Mouse (Mus musculus): ENCODE measurements around the gene Tenm4. TPM values are rescaled to one million over a fixed set of nuclear protein-coding genes. Genes with fewer than 3 reads are reported as not detected.

Tenm4 gene
- polyA plus RNA-seq, 1 experiment = 30.7 TPM

DNA sequence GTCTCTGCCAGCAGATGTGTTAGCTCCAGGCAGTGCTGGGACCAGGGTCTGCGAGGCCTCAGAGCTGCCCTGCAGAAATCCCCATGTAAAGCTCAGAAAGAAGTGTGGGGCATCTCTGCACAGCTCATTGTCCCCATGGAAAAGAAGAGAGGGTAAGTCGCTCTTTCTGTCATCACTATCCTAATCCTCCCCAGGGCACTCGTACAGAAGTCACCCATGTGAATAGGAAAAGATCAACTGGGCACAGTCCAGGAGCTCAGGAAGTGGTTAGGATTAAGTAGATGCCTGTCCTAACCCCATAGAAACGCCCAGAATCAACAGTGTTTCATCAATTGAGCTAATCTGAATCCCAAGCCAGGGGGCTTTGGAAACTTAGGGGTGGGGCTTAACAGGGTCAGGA lies 476.6 kb downstream of the Tenm4 start:
- DNase-seq (ENCODE audit: low read depth) = no peak

GRCm38 (mm10) chr7:96648606-96649005 lies 477.6 kb downstream of the Tenm4 start:
- no peak for DNase-seq (ENCODE audit: low read depth)

GRCm38 (mm10) chr7:96649171-96649570 lies 478.1 kb downstream of the Tenm4 start:
- DNase-seq (ENCODE audit: low read depth) = peak; percentile 69

DNA sequence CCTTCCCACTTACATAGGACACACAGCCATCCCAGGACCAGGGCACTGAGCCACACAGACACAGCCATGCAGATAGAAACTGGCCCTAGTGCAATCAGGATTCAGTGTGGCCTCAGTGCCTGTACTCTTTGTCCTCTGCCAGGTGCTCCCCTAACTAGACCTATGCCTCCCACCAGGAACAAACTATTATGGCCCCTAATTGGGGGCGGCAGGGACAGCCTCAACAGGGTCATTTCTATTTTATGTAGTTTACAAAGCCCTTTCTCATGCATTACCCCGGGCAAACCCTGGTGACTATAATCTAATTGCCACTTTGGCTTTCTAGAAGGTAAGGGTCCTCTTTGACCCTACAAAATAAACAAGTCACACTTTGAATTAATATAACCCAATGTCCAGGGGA lies 479.4 kb downstream of the Tenm4 start:
- no peak for DNase-seq (ENCODE audit: low read depth)

- DNase-seq (ENCODE audit: low read depth) = no peak
Observed at GRCm38 (mm10) chr7:96651055-96651454, 480.0 kb downstream of the Tenm4 start.

DNA sequence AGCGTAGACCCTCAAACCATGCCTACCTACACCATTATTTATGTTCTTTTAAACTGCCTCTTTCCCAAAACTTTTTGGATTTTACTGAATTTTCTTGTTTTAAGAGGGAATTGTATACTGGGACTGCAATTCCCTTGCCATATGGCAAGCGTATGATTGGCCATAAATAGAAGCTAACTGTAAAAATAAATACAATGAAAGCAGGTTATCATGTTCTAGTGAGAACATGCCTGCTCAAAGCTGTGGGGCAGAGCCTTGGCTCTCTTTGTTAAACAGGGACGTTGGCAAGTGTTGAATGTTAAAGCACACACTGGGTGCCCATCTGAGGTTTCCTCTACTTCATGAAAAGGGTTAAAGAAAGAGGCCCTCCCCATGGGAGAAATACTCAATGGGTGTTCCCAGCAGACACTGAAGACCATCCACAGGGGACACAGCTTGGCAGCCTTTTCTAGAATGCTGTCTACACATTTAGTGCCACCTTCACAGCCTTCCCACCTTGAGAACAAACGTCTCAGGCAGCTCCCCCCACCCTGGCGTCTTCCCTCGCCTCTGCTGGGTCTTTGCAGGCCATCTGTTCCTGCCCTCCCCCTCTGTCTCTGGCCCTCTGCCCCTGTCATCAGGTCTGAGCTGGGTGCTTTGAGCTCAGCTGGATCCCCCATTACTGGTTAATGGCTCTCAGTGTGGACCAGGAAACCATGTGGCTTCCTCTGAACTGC lies 480.7 kb downstream of the Tenm4 start:
- no peak for DNase-seq (ENCODE audit: low read depth)

DNA sequence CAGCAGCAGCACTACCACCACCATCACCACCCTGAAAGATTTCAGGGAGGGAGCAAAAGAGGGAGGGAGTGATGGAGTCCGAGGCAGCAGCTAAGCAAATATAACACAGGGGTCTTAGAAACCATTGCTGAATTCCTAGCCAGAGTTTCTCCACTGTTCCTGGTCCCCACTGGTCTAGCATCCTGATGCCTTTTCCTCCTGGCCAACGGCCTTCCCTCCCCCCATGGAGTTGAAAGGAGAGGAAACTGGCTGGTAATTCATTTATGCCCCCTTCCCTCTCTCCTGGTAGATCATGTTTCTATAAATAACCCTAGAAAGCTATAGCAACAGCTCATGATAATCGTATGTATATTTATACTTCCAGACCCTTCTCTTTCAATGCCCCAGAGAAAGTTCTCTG lies 481.8 kb downstream of the Tenm4 start:
- no peak for DNase-seq (ENCODE audit: low read depth)

DNA sequence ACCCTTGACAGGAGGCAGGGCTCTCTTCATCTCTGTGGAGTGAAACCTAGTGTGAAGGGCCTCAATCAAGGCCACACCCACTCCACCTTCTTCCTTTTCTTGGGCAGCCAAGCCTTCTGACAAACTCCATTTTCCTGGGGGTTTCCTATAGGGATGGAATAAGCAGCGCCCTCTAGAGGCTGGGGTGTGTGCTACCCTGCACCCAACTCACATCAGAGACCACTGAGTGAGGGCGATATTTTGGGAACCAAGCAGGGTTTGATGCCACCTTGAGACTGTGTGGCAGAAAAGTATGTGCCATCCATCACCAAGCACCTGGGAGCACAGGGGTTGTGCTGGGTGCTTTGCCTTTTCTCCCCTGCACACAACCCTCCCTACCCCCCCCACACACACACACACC lies 483.2 kb downstream of the Tenm4 start:
- DNase-seq (ENCODE audit: low read depth) = no peak

DNA sequence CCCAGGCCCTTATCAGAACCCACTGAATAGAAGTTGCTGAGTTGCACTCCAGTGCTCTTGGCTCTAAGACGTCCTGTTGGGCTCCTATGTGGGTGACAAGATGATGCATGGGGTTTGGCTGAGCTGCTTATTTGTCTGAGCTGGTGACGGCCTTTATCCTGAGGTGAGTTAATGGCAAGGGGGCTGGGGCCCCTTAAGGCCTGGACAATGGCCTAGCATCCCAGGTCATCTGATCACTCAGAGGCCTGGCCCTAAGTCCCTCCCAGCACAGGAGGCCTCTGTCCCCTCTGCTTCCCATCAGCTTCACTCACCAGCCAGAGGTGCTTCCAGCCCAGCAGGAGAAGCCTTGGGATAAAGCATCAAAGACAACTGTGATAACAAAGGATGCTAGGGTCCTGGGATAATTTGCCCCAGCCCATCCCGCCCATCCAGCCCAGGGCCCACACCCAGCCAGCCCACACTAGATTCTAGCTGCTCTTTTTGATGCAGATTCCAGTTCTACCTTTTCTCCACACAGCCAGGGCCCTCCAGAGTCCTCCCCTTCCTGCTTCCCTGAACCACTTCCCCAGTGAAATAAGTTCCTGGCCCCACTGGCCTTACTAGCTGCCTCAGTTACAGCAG lies 484.2 kb downstream of the Tenm4 start:
- DNase-seq (ENCODE audit: low read depth) = no peak

- no peak for DNase-seq (ENCODE audit: low read depth)
Observed at GRCm38 (mm10) chr7:96657101-96657830, 486.2 kb downstream of the Tenm4 start.

- DNase-seq (ENCODE audit: low read depth) = no peak
Observed at GRCm38 (mm10) chr7:96657857-96658580, 487.0 kb downstream of the Tenm4 start.

GRCm38 (mm10) chr7:96660907-96661306 lies 489.9 kb downstream of the Tenm4 start:
- no peak for DNase-seq (ENCODE audit: low read depth)

GRCm38 (mm10) chr7:96661352-96662169 lies 490.5 kb downstream of the Tenm4 start:
- no peak for DNase-seq (ENCODE audit: low read depth)

GRCm38 (mm10) chr7:96663336-96663735 lies 492.3 kb downstream of the Tenm4 start:
- no peak for DNase-seq (ENCODE audit: low read depth)

GRCm38 (mm10) chr7:96666366-96666896 lies 495.4 kb downstream of the Tenm4 start:
- no peak for DNase-seq (ENCODE audit: low read depth)

- DNase-seq (ENCODE audit: low read depth) = no peak
Observed at GRCm38 (mm10) chr7:96667688-96668087, 496.6 kb downstream of the Tenm4 start.

- DNase-seq (ENCODE audit: low read depth) = no peak
Observed at GRCm38 (mm10) chr7:96670095-96670494, 499.0 kb downstream of the Tenm4 start.

DNA sequence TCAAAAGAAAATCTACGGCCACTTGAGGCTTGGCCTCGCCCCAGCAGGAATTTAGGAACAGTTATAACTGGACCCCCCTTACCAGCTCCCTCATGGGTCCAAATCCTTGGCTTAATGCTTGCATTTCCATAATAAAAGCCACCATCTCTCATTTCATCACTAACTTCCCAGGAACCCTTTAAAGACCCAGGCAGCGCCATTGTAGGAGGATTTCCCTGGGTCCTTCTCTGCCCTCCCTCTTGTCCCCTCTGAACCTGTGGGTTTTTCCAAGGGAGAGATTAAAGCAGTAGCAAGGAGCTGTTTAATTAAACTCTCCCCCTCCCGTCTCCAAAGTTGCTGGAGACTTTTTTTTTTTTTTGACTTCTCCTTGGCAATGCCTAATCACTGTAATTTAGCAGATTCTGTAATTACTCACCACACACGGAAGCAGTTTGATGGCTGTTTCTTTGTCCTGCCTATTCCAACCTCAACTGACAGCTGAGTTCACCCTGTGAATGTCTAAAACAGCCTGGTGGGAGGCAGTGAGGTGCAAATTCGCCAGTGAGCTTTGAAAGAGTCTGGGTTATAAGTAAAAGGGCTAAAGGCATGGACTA lies 501.4 kb downstream of the Tenm4 start:
- DNase-seq (ENCODE audit: low read depth) = no peak

- no peak for DNase-seq (ENCODE audit: low read depth)
Observed at GRCm38 (mm10) chr7:96677082-96677481, 506.0 kb downstream of the Tenm4 start.

- no peak for DNase-seq (ENCODE audit: low read depth)
Observed at GRCm38 (mm10) chr7:96678236-96678635, 507.2 kb downstream of the Tenm4 start.

DNA sequence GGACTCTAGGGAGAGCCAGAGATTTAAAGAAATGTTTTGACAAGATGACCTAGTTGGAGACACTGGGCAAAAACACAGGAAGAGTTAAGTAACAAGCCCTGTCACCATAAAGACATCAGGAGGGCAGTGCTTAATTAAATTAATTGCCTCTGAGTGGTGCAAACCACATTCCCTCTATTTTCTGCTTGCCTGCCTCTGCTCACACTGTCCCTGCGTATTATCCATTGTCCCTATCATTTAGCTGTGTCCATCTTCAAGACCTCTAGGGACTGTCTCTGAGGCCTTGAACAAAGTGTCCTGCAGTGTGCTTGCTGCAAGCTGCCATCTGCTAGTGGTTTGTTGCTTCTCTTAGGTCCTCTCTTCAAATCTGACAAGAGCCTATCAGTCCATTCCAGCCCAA lies 508.7 kb downstream of the Tenm4 start:
- DNase-seq (ENCODE audit: low read depth) = no peak
